Mouse (Mus musculus) heart, postnatal 0 days (tissue): ENCODE measurements around the gene Nup43. TPM values are rescaled to one million over a fixed set of nuclear protein-coding genes. Genes with fewer than 3 reads are reported as not detected.

ENCODE experiments used
- ATAC-seq: fragments of 200-750 bp; cut with Nextera tagmentation; 2 replicates; pipeline ENCODE4 v1.8.0; 2017; ENCODE audit warnings: low read depth, moderate number of reproducible peaks, moderate library complexity; ENCODE audit not compliant: insufficient read depth
- DNase-seq: peaks from one replicate; pipeline ENCODE4 v3.0.0-alpha.2; 2016; ENCODE audit warnings: low spot score
- H3K27ac ChIP-seq: fragments of 300-500 bp; sonication (generic); 2 replicates; pipeline ENCODE4 v1.5.1; 2014; ENCODE audit warnings: low read depth, mild to moderate bottlenecking
- H3K27me3 ChIP-seq: fragments of 300-500 bp; sonication (generic); 2 replicates; pipeline ENCODE4 v1.6.1; 2014; ENCODE audit warnings: low read length, mixed read lengths; ENCODE audit not compliant: control insufficient read depth, insufficient read depth
- H3K36me3 ChIP-seq: fragments of 300-500 bp; sonication (generic); replicated peaks from 2 replicates; pipeline ENCODE4 v1.6.1; 2014; ENCODE audit warnings: low read length, mixed read lengths; ENCODE audit not compliant: control insufficient read depth, insufficient read depth
- H3K4me1 ChIP-seq: fragments of 300-500 bp; sonication (generic); 2 replicates; pipeline ENCODE4 v1.6.1; 2014; ENCODE audit warnings: antibody characterized with exemption; ENCODE audit not compliant: control insufficient read depth, insufficient read depth
- H3K4me2 ChIP-seq: fragments of 300-500 bp; sonication (generic); 2 replicates; pipeline ENCODE4 v1.6.1; 2014; ENCODE audit warnings: low read depth, mild to moderate bottlenecking, low read length, moderate library complexity
- H3K4me3 ChIP-seq: fragments of 300-500 bp; sonication (generic); 2 replicates; pipeline ENCODE4 v1.5.1; 2014; ENCODE audit warnings: low read depth, low read length
- H3K9ac ChIP-seq: fragments of 300-500 bp; sonication (generic); replicated peaks from 2 replicates; pipeline ENCODE4 v1.6.1; 2014; ENCODE audit warnings: low read depth, low read length, mixed read lengths
- H3K9me3 ChIP-seq: fragments of 300-500 bp; sonication (generic); replicated peaks from 2 replicates; pipeline ENCODE4 v1.6.1; 2016; ENCODE audit warnings: low read length; ENCODE audit not compliant: control insufficient read depth
- CTCF ChIP-seq: IDR thresholded peaks from 2 replicates; pipeline ENCODE4 v1.5.1; 2016; ENCODE audit warnings: antibody characterized with exemption, control low read depth, low read depth
- EP300 ChIP-seq: IDR thresholded peaks from 2 replicates; pipeline ENCODE4 v1.6.1; 2016; ENCODE audit warnings: antibody characterized with exemption, low read depth
- WGBS: fragments of 180-500 bp; shearing (Covaris S2); extraction: QIAGEN DNeasy Blood & Tissue Kit; methylation state at CpG from one replicate; pipeline ENCODE4 v1.1.7; 2014; 5-methylcytosine and 5-hydroxymethylcytosine counted together
- polyA plus RNA-seq: library from polyadenylated mRNA; unstranded; fragments of >200 nt; fragmentation: Nextera tagmentation; extraction: Ambion mirVana; gene quantifications from 2 replicates; pipeline ENCODE4 v1.2.1, GENCODE M21; 2015
- total RNA-seq: library from RNA; depleted of rRNA; stranded (reverse); fragments of >200 nt; gene quantifications from 2 replicates; pipeline ENCODE4 v1.2.3, GENCODE M21; 2014; ENCODE audit warnings: low replicate concordance

The Nup43 gene
- total and polyA plus RNA-seq, 2 experiments from 2014 or later: 2.6 to 16.7 TPM

DNA sequence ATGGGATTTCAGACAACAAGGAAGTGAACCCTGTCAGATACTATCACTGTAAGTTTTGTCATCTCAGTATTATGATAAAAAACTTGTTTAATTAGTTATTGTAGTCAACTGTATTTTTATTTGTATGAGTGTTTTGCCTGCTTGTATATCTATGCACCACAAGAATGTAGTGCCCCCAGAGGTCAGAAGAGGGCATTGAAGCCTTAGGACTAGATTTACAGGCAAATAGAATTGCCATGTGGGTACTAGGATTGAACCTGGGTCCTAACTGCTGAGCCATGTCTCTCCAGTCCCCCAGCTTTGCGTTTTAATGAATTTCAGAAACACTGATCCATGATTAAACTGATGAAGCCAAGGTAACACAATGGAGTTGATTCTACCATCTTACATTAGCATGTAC lies 6.4 kb downstream of the Nup43 start:
- no peak overlapping the region for H3K9ac ChIP-seq
- no peak overlapping the region for H3K4me2 ChIP-seq
- ATAC-seq (peak; percentile 39; the same call in 1 of the 2 replicates), DNase-seq (peak; percentile 61)
- H3K4me3 ChIP-seq: no peak overlapping the region
- no peaks in the 10 kb centered on the region for H3K9me3 ChIP-seq
- peaks cover 36% of the 10 kb centered on the region for H3K36me3 ChIP-seq
- no peak for TF ChIP-seq EP300
- TF ChIP-seq CTCF: peak; percentile 55
- no peak overlapping the region for H3K27ac ChIP-seq
- 72% methylated on average over 1 of the region's 1 CpGs for WGBS
- H3K4me1 ChIP-seq: no peaks in the 10 kb centered on the region
- no peaks in the 10 kb centered on the region for H3K27me3 ChIP-seq

GRCm38 (mm10) chr10:7680731-7681301 lies 13.5 kb downstream of the Nup43 start, which contains the start of the genes Pcmt1 and Lats1:
TSS of gene Pcmt1 (minus strand) at chr10:7681136.
TSS of gene Lats1 (plus strand) at chr10:7681214.
- H3K4me2 ChIP-seq: peak within 1 kb of the TSS; percentile 87
- H3K9ac ChIP-seq: peak within 1 kb of the TSS; percentile 100
- peak; percentile 79 for ATAC-seq
- 0 out of 2 replicates have a peak, but pooled peaks have one; percentile 32 for TF ChIP-seq EP300
- TF ChIP-seq CTCF: no peak
- H3K4me3 ChIP-seq: peak within 1 kb of the TSS; percentile 95
- peaks cover 38% of the 10 kb centered on the region for H3K36me3 ChIP-seq
- under 1% methylated on average over 62 of the region's 65 CpGs for WGBS
- peaks cover 28% of the 10 kb centered on the region for H3K4me1 ChIP-seq
- peak within 1 kb of the TSS; percentile 99 for H3K27ac ChIP-seq
- DNase-seq: peak; percentile 81
- no peaks in the 10 kb centered on the region for H3K9me3 ChIP-seq
- H3K27me3 ChIP-seq: no peaks in the 10 kb centered on the region

DNA sequence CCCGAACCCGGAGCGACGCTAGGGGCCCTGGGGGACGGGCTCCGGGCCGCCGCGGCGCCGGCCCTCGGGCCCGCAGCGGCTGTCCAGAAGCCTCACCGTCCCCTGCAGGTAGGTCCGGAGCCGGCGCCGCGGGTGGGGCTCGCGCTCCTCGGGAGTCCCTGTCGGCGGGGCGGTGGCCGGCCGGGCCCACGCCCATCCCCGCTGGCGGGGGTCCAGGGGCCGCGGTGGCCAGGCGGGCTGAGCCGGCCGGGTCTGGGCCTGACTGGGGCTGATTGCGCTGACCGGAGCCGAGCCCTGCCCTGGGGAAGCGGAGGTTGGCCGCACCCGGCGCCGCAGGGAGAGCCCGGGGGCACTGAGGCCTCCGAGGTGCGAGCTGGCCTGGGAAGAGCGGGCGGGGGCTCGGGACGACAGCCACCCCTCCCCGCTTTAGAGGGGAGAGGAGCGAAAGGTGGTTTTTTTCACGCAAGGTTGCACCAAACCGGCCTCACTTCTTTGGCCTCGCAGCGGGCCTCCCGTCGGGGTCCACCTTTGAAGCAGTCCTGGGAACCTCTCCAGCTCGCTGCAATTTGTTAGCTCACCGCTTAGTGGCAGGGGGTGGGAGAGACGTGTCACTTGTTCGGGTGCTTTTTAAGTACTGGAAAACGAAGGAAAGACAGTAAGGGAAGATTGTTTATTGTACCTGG lies 14.2 kb downstream of the Nup43 start:
- Histone ChIP-seq H3K4me1 (peaks cover 28% of the 10 kb centered on the region), H3K36me3 (peaks cover 31% of the 10 kb centered on the region), H3K4me3 (peak overlapping the region; percentile 95), H3K9me3 (no peaks in the 10 kb centered on the region), H3K9ac (peak overlapping the region; percentile 100), H3K27ac (peak overlapping the region; percentile 99), H3K4me2 (peak overlapping the region; percentile 87), H3K27me3 (no peaks in the 10 kb centered on the region)
- TF ChIP-seq CTCF (peak; percentile 38), EP300 (no peak)
- under 1% methylated on average over 61 of the region's 64 CpGs for WGBS
- DNase-seq (peak; percentile 90), ATAC-seq (peak; percentile 94)

DNA sequence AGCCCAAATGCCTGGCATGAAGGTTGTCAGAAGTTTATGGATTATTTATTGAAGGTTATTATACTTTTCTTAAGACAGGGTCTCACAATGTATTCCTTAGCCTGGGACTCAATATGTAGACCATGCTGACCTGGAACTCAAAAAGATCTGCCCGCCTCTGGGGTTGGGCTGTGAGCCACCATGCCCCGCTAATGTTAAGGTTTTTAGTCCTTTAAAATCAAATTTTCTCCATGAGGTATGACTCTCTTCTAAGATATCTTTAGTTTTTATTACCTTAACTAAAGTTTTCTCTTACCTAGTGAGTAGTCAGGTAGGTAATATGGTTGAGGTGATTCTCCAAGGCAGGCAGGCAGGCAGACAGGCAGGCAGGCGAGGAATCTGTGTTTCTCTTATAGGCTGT lies 14.9 kb downstream of the Nup43 start:
- Histone ChIP-seq H3K27ac (peak overlapping the region; percentile 99), H3K4me2 (peak overlapping the region; percentile 87), H3K4me1 (peaks cover 28% of the 10 kb centered on the region), H3K4me3 (peak overlapping the region; percentile 95), H3K9me3 (no peaks in the 10 kb centered on the region), H3K27me3 (no peaks in the 10 kb centered on the region), H3K9ac (peak overlapping the region; percentile 100), H3K36me3 (peaks cover 23% of the 10 kb centered on the region)
- TF ChIP-seq CTCF (no peak), EP300 (no peak)
- no peak for ATAC-seq
- WGBS: 32% methylated on average over 3 of the region's 3 CpGs
- DNase-seq: no peak

DNA sequence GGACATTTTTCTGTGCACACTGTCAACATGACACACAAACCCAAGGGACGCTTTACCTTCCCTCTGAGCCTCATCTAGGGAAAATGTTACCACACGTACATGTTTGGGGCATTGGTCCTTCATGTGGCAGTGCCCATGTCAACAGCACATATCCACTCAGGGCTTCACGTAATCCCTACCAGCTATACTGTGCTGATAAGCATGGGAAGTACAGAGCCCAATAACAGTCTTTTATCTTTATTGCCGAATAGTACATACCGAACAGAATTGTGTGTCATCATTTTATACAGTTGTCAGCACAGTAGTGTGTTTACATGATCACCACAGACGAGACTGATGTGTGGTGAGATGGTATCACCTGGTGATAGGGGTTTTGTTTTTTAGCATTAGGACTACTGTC lies 19.6 kb downstream of the Nup43 start:
- no peaks in the 10 kb centered on the region for H3K9me3 ChIP-seq
- no peak for TF ChIP-seq CTCF
- TF ChIP-seq EP300: no peak
- H3K4me3 ChIP-seq: no peak overlapping the region
- peaks cover 11% of the 10 kb centered on the region for H3K36me3 ChIP-seq
- H3K27me3 ChIP-seq: no peaks in the 10 kb centered on the region
- WGBS: 62% methylated on average over 6 of the region's 6 CpGs
- no peak overlapping the region for H3K4me2 ChIP-seq
- DNase-seq (no peak), ATAC-seq (no peak)
- H3K9ac ChIP-seq: no peak overlapping the region
- H3K4me1 ChIP-seq: peaks cover 19% of the 10 kb centered on the region
- no peak overlapping the region for H3K27ac ChIP-seq
